Mouse (Mus musculus): ENCODE results near the gene Cadps.

The Cadps gene

GRCm38 (mm10) chr14:12822491-12823219 lies at the start of gene Cadps:
Cadps (minus strand) TSS chr14:12823079.
- no peak for DNase-seq

- DNase-seq = no peak
Measured at GRCm38 (mm10) chr14:12869605-12870004, 46.7 kb upstream of the Cadps start.

DNA sequence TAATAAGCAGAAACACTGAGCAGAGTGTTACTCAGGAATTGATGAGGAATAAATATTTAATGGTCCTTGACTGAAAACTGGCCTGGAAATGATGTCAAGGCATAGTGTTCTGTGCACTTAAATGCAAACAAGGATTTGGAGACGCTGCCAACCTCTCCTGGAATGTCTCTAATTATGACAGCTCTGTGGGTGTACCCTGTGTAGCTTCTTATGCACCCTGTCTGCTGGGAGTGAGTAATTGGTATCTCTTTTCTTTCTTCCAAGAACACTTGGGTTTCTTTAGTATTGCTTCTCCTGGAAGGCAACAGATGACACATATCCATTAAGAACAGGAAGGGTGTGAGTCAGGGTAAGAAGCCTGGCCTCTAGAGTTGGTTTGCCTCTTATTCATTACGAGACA lies 42.4 kb upstream of the Cadps start:
- DNase-seq = no peak

DNA sequence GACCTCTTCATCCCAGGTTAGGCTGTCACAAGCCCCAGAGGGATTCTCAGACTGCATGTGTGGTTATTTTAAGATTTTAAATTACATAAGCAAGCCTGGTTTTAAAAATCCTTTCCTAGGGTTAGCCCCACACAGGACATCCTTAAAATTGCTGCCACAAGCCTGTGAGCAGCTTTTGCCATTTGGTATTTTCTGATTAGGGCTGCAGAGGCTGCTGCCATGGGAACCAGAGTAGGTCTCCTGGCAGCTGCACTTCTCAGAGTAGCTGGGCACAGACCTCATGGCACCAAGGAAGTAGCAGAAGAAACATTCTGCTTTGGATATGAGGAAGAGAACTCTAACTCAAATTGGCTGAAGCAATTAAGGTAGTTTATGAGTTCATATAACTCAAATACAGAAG lies 21.0 kb upstream of the Cadps start:
- no peak for DNase-seq

- DNase-seq = no peak
Measured at GRCm38 (mm10) chr14:12839471-12839870, 16.6 kb upstream of the Cadps start.

DNA sequence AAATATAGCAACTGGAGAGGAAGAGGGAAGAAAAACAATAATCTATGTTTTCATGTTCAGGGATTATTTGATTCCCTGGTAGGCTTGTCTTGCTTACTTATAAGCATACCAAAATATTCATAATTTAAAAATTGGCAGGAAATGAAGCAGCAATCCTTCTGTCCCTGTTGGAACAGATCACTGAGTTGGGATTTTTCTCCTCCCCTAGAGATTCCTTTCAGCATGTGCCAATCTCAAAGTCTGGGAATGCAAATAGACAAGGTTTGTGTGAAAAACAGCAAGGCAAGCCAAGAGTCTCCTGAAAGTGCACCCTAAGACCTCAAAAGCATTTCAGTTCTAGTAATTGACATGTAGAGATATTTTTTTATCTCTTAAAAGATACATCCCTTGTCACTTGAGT lies 16.1 kb upstream of the Cadps start:
- DNase-seq = no peak

- no peak for DNase-seq
Measured at GRCm38 (mm10) chr14:12838323-12838722, 15.4 kb upstream of the Cadps start.

DNA sequence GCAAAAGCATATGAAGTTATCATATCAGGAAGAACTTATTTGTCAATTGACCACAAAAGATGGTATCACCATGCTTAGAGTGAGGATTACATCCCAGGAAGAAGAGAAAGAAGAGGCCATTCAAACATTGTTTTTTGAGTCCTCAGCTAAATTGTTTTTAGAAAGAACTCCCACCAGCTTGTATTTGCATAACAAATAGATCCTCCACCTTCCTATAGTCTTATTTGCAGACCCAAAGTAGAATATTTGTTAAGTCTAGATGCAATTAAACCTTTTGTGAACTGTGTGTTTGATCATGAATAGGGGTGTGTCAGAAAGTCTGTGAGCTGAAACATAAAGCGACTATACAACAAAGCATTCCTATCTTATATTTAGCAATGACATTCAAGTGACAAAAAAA lies 15.0 kb upstream of the Cadps start:
- no peak for DNase-seq

- DNase-seq = no peak
Measured at GRCm38 (mm10) chr14:12823781-12824180, 902 bp upstream of the Cadps start.

DNA sequence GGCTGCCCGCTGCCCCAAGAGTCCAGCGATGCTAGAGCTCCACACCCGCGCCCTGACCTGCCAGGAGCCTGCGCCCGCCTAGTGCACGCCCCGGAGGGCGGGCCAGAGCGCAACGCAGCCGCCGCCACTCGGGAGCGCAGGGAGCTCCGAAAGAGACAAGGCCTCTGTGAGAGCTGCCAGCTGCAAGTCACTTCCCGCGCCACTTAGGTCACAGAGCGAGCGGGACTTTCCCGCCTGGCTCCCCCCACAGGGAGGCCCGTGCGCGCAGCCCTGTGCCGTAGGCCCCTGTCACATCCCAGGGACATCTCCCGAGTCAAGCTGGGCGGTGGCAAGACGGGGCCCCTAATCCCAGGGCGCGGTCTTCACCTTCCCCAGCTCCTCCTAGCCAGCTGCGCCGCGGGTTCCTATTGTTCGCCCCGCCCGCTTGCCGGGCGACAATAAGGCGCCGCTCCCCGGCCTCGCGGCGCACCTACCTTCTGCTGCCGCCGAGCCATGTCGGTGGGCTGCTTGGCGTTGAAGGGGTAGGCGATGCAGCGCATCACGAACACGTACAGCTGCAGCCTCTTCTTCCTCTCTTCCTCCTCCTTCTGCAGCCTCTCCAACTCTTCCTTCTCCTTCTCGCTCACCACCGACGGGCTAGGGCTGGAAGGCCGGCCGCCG lies 918 bp downstream of the Cadps start:
- peak; percentile 2 for DNase-seq

DNA sequence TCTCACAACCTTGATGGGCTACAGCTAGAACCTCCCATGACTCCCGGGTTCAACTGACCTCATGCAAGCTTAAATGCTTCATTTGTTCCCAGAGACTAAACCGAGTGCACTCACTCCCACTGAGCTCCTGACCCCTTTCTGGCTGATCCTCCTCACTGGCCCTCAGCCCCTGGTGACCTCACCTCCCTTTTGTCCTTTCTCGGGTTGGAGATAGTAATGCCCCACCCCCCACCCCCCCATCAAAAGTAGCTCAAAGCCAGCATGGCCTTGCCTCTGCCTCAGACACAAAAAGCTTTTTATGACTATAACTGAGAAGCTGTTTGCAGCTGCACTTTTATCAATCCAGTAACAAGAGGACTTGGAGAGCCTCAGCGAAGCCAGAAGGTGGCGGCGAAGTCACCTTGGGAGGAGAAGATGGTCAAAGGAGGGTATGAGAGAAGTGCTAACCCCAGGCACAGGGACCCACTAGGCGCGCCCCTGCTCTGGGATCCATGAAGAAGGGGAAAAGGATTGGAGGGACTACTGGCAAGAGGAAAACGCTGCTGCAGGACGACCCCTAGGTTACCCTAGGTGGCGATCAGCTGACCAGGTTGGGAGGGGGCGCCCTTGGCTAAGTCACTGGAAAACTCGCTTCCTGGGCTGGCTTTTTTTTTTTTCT lies 1.6 kb downstream of the Cadps start:
- peak; percentile 1 for DNase-seq

DNA sequence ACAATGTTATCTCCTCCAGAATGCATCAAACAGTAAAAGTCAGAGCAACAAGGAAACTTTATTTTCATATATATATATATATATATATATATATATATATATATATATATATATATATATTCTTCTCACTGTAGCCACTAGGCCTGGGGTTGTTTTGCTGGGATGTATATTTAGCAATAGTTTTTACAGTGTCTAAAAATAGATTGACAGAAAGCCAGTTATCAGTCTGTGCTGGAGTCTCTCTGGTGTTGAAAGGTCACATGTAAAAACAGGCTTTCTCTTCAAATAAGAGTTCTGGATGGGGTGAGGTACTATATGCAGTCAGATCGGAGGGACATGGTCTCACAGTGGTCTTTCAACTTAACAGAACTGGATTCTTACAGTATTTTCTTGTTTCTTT lies 2.7 kb downstream of the Cadps start:
- no peak for DNase-seq

- no peak for DNase-seq
Measured at GRCm38 (mm10) chr14:12818442-12818841, 4.4 kb downstream of the Cadps start.

- DNase-seq = no peak
Measured at GRCm38 (mm10) chr14:12812072-12812471, 10.8 kb downstream of the Cadps start.

- no peak for DNase-seq
Measured at GRCm38 (mm10) chr14:12802995-12803394, 19.9 kb downstream of the Cadps start.

GRCm38 (mm10) chr14:12801100-12801499 lies 21.8 kb downstream of the Cadps start:
- DNase-seq = no peak

GRCm38 (mm10) chr14:12798926-12799325 lies 24.0 kb downstream of the Cadps start:
- DNase-seq = no peak

- no peak for DNase-seq
Measured at GRCm38 (mm10) chr14:12784296-12784695, 38.6 kb downstream of the Cadps start.

GRCm38 (mm10) chr14:12780016-12780415 lies 42.9 kb downstream of the Cadps start:
- no peak for DNase-seq

GRCm38 (mm10) chr14:12777990-12778389 lies 44.9 kb downstream of the Cadps start:
- no peak for DNase-seq

GRCm38 (mm10) chr14:12768870-12769269 lies 54.0 kb downstream of the Cadps start:
- no peak for DNase-seq

DNA sequence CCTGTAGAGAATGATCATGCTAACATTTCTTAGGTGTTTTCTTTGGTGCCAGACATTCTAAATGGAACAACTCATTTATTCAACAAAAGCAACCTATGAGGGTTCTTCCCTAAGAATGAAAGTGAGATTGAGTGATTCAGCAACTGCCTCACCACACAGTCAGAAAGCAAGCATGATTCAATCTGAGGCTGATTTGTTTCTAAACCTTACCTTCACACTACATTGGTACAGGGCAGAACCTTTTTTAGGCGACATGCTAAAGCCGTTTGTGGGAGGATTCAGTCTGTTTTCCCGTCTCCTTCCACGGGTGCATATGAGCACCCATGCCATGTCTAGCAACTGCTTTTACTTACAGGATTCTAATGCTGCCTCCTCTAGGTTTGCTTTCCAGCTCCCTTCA lies 69.6 kb downstream of the Cadps start:
- DNase-seq = no peak

DNA sequence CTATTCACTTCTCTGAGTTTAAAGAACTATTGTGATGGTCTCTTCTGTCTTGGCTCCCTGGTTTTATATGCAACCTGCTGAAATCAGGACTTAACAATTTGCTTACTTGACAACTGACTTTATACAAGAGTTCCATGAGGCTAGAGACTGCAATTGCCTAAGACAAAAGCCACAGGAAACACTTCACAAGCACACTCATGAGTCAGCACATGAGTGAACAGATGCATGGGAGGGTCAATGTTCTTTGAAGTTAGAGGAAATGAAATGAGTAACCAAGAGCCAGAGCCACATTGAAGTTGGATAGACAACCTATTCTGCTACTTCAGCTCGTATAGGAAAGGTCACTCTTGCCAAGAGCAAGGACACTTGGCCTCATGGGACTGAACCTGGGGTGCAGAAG lies 71.1 kb downstream of the Cadps start:
- DNase-seq = no peak

- DNase-seq = no peak
Measured at GRCm38 (mm10) chr14:12730979-12731378, 91.9 kb downstream of the Cadps start.

Measured in thymus, postnatal 14 days (tissue).